Mouse (Mus musculus) C2C12 (cell line): Measurements from ENCODE around the gene Actl10.

ENCODE experiments used
- CTCF ChIP-seq: IDR thresholded peaks from one replicate; pipeline ENCODE4 v1.5.1; 2011; ENCODE audit not compliant: control insufficient read depth, insufficient read depth, insufficient read length
- MAX ChIP-seq: IDR thresholded peaks from one replicate; pipeline ENCODE4 v1.6.1; 2011; ENCODE audit warnings: mild to moderate bottlenecking, control low read depth
- MYOD1 ChIP-seq: IDR thresholded peaks from one replicate; pipeline ENCODE4 v1.6.1; 2011; ENCODE audit warnings: low read depth; ENCODE audit not compliant: control insufficient read depth, insufficient read length

- no peak for TF ChIP-seq MAX
- TF ChIP-seq CTCF = no peak
- TF ChIP-seq MYOD1 = no peak
Observed at GRCm38 (mm10) chr2:154591239-154591638, 39.7 kb downstream of the Actl10 start.
